Mouse (Mus musculus) kidney, adult 2 months (tissue): ENCODE measurements around the gene Cdc34.

Experiments used
- CTCF ChIP-seq: fragments of 200-500 bp; conservative IDR thresholded peaks from 2 replicates; pipeline ENCODE4 v1.5.1; 2011; ENCODE audit warnings: low read depth, mild to moderate bottlenecking, control low read depth, low read length, moderate library complexity, mixed read lengths; ENCODE audit not compliant: insufficient read depth, insufficient read length
- POLR2A ChIP-seq: fragments of 200-500 bp; IDR thresholded peaks from one replicate; pipeline ENCODE4 v1.6.1; 2011; ENCODE audit warnings: low read depth, low read length, control low read depth

DNA sequence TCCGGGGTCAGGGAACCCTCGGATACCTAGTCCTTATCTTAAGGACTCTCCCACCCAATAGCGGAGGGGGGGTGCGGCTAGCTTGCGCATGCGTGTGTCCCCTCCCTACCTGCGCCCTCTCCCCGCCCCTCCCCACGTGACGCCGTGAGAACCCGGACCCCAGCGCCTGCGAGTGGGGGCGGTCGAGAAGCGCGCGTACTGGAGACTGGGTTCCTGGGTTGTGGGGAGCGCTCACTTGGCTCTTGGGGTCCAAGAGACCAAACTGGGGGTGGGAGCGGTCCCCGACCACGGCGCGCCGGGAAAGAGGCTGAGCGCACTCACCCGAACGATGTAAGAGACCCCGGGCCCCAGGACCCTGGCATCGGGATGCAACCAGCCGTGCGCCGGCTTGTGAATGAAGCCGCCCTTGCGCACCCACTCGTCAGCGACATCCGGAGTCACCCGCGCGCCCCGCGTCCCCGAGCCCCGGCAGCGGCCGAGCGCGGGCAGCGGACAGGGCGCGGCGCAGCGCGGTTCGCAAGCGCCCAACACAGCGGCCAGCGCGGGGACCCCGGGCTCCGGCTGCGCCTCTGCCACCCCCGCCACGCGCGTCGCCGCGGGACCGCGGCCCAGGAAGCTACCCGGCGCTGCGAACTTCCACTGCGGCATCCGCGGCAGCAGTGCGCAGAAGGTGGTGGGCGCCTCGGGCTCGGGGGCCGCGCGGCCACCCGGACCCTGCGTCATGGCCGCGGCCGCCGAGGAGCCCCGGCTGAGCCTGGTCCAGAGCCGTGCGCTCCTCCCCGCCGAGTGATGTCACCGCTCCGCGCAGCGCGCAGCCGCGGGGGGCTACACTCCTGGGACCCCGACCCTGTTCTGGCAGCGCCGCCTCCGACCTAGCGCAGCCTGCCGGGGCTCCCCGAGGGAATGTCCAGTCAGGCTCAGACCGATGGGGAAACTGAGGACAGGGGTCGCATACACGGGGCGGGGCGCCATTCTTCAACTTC, 44.6 kb upstream of the Cdc34 start, which contains the start of gene Shc2:
- TF ChIP-seq CTCF, result no peak
- no peak for TF ChIP-seq POLR2A
